Mouse (Mus musculus): ENCODE results near the gene Zfp668. TPM values are rescaled to one million over a fixed set of nuclear protein-coding genes. Genes with fewer than 3 reads are reported as not detected.

Gene Zfp668
- polyA plus RNA-seq, 1 experiment from 2014 or later, result 28.9 TPM

GRCm38 (mm10) chr7:127823236-127824171, 53.1 kb downstream of the Zfp668 start:
- H3K4me1 ChIP-seq (ENCODE audit: control insufficient read depth, insufficient read depth, low read length), result peaks cover 18% of the 10 kb centered on the region
- H3K36me3 ChIP-seq (ENCODE audit: control insufficient read depth, insufficient read depth, low read length), result no peaks in the 10 kb centered on the region
- DNase-seq (ENCODE audit: low spot score), result no peak
- 70% methylated on average over 11 of the region's 11 CpGs for WGBS
- no peaks in the 10 kb centered on the region for H3K9me3 ChIP-seq (ENCODE audit: control insufficient read depth, low read length)
- H3K4me2 ChIP-seq (ENCODE audit: low read depth, severe bottlenecking), result peak overlapping the region; percentile 66
- H3K27ac ChIP-seq (replicated peaks; ENCODE audit: low read depth, low read length), result no peak overlapping the region
- H3K4me3 ChIP-seq (ENCODE audit: low read depth, low read length), result peak overlapping the region; percentile 57
- no peaks in the 10 kb centered on the region for H3K27me3 ChIP-seq (ENCODE audit: control insufficient read depth, insufficient read depth, low read length)
- peak; percentile 15; the same call in 1 of the 2 replicates for ATAC-seq (ENCODE audit: insufficient number of reproducible peaks, low FRiP score, low TSS enrichment, low read depth)
- H3K9ac ChIP-seq (ENCODE audit: low read length), result peak overlapping the region; percentile 61

GRCm38 (mm10) chr7:127822494-127822893, 54.1 kb downstream of the Zfp668 start:
- Histone ChIP-seq H3K4me3 (ENCODE audit: low read depth, low read length) (no peak overlapping the region), H3K9ac (ENCODE audit: low read length) (no peak overlapping the region), H3K4me2 (ENCODE audit: low read depth, severe bottlenecking) (no peak overlapping the region), H3K36me3 (ENCODE audit: control insufficient read depth, insufficient read depth, low read length) (no peaks in the 10 kb centered on the region), H3K4me1 (ENCODE audit: control insufficient read depth, insufficient read depth, low read length) (peaks cover 18% of the 10 kb centered on the region), H3K27ac (replicated peaks; ENCODE audit: low read depth, low read length) (no peak overlapping the region), H3K27me3 (ENCODE audit: control insufficient read depth, insufficient read depth, low read length) (no peaks in the 10 kb centered on the region), H3K9me3 (ENCODE audit: control insufficient read depth, low read length) (no peaks in the 10 kb centered on the region)
- WGBS, result 86% methylated on average over 3 of the region's 3 CpGs
- no peak for ATAC-seq (ENCODE audit: insufficient number of reproducible peaks, low FRiP score, low TSS enrichment, low read depth)
- DNase-seq (ENCODE audit: low spot score), result no peak

- Histone ChIP-seq H3K4me1 (ENCODE audit: control insufficient read depth, insufficient read depth, low read length) (peaks cover 18% of the 10 kb centered on the region), H3K4me2 (ENCODE audit: low read depth, severe bottlenecking) (no peak overlapping the region), H3K27ac (replicated peaks; ENCODE audit: low read depth, low read length) (no peak overlapping the region), H3K36me3 (ENCODE audit: control insufficient read depth, insufficient read depth, low read length) (no peaks in the 10 kb centered on the region), H3K4me3 (ENCODE audit: low read depth, low read length) (no peak overlapping the region), H3K27me3 (ENCODE audit: control insufficient read depth, insufficient read depth, low read length) (no peaks in the 10 kb centered on the region), H3K9ac (ENCODE audit: low read length) (no peak overlapping the region), H3K9me3 (ENCODE audit: control insufficient read depth, low read length) (no peaks in the 10 kb centered on the region)
- DNase-seq (ENCODE audit: low spot score), result no peak
- 65% methylated on average over 13 of the region's 13 CpGs for WGBS
- no peak for ATAC-seq (ENCODE audit: insufficient number of reproducible peaks, low FRiP score, low TSS enrichment, low read depth)
Measured at GRCm38 (mm10) chr7:127820836-127821509, 55.7 kb downstream of the Zfp668 start.

- no peak overlapping the region for H3K4me2 ChIP-seq (ENCODE audit: low read depth, severe bottlenecking)
- WGBS, result 89% methylated on average over 5 of the region's 5 CpGs
- no peak overlapping the region for H3K9ac ChIP-seq (ENCODE audit: low read length)
- H3K27me3 ChIP-seq (ENCODE audit: control insufficient read depth, insufficient read depth, low read length), result no peaks in the 10 kb centered on the region
- no peak for ATAC-seq (ENCODE audit: insufficient number of reproducible peaks, low FRiP score, low TSS enrichment, low read depth)
- no peak overlapping the region for H3K4me3 ChIP-seq (ENCODE audit: low read depth, low read length)
- no peak for DNase-seq (ENCODE audit: low spot score)
- peaks cover 4% of the 10 kb centered on the region for H3K4me1 ChIP-seq (ENCODE audit: control insufficient read depth, insufficient read depth, low read length)
- no peaks in the 10 kb centered on the region for H3K9me3 ChIP-seq (ENCODE audit: control insufficient read depth, low read length)
- H3K27ac ChIP-seq (replicated peaks; ENCODE audit: low read depth, low read length), result no peak overlapping the region
- H3K36me3 ChIP-seq (ENCODE audit: control insufficient read depth, insufficient read depth, low read length), result no peaks in the 10 kb centered on the region
Measured at GRCm38 (mm10) chr7:127817776-127818175, 58.9 kb downstream of the Zfp668 start.

- ATAC-seq (ENCODE audit: insufficient number of reproducible peaks, low FRiP score, low TSS enrichment, low read depth) (no peak), DNase-seq (ENCODE audit: low spot score) (no peak)
- no peak overlapping the region for H3K4me3 ChIP-seq (ENCODE audit: low read depth, low read length)
- H3K27ac ChIP-seq (replicated peaks; ENCODE audit: low read depth, low read length), result no peak overlapping the region
- H3K36me3 ChIP-seq (ENCODE audit: control insufficient read depth, insufficient read depth, low read length), result no peaks in the 10 kb centered on the region
- 82% methylated on average over 7 of the region's 7 CpGs for WGBS
- no peaks in the 10 kb centered on the region for H3K4me1 ChIP-seq (ENCODE audit: control insufficient read depth, insufficient read depth, low read length)
- no peaks in the 10 kb centered on the region for H3K9me3 ChIP-seq (ENCODE audit: control insufficient read depth, low read length)
- H3K9ac ChIP-seq (ENCODE audit: low read length), result no peak overlapping the region
- no peaks in the 10 kb centered on the region for H3K27me3 ChIP-seq (ENCODE audit: control insufficient read depth, insufficient read depth, low read length)
- H3K4me2 ChIP-seq (ENCODE audit: low read depth, severe bottlenecking), result no peak overlapping the region
Measured at GRCm38 (mm10) chr7:127817053-127817452, 59.6 kb downstream of the Zfp668 start.

- 76% methylated on average over 14 of the region's 15 CpGs for WGBS
- Histone ChIP-seq H3K4me2 (ENCODE audit: low read depth, severe bottlenecking) (no peak overlapping the region), H3K27ac (replicated peaks; ENCODE audit: low read depth, low read length) (no peak overlapping the region), H3K4me1 (ENCODE audit: control insufficient read depth, insufficient read depth, low read length) (no peaks in the 10 kb centered on the region), H3K4me3 (ENCODE audit: low read depth, low read length) (no peak overlapping the region), H3K36me3 (ENCODE audit: control insufficient read depth, insufficient read depth, low read length) (no peaks in the 10 kb centered on the region), H3K27me3 (ENCODE audit: control insufficient read depth, insufficient read depth, low read length) (no peaks in the 10 kb centered on the region), H3K9me3 (ENCODE audit: control insufficient read depth, low read length) (no peaks in the 10 kb centered on the region), H3K9ac (ENCODE audit: low read length) (no peak overlapping the region; the same call in 1 of the 2 replicates)
- ATAC-seq (ENCODE audit: insufficient number of reproducible peaks, low FRiP score, low TSS enrichment, low read depth) (no peak), DNase-seq (ENCODE audit: low spot score) (no peak)
Measured at GRCm38 (mm10) chr7:127815954-127816821, 60.4 kb downstream of the Zfp668 start.

GRCm38 (mm10) chr7:127815116-127815665, 61.4 kb downstream of the Zfp668 start:
- H3K27me3 ChIP-seq (ENCODE audit: control insufficient read depth, insufficient read depth, low read length), result no peaks in the 10 kb centered on the region
- no peak overlapping the region for H3K27ac ChIP-seq (replicated peaks; ENCODE audit: low read depth, low read length)
- H3K9ac ChIP-seq (ENCODE audit: low read length), result no peak overlapping the region
- H3K4me2 ChIP-seq (ENCODE audit: low read depth, severe bottlenecking), result no peak overlapping the region
- 84% methylated on average over 15 of the region's 15 CpGs for WGBS
- H3K4me1 ChIP-seq (ENCODE audit: control insufficient read depth, insufficient read depth, low read length), result no peaks in the 10 kb centered on the region
- no peaks in the 10 kb centered on the region for H3K9me3 ChIP-seq (ENCODE audit: control insufficient read depth, low read length)
- no peak overlapping the region for H3K4me3 ChIP-seq (ENCODE audit: low read depth, low read length)
- no peaks in the 10 kb centered on the region for H3K36me3 ChIP-seq (ENCODE audit: control insufficient read depth, insufficient read depth, low read length)
- ATAC-seq (ENCODE audit: insufficient number of reproducible peaks, low FRiP score, low TSS enrichment, low read depth), result no peak
- no peak for DNase-seq (ENCODE audit: low spot score)
